Mouse (Mus musculus) spleen, postnatal 36 days (tissue): ENCODE results near the gene Smg6.

Experiments
- DNase-seq, 2 experiments: peaks; one replicate each; pipeline ENCODE4 v3.0.0; 2022; ENCODE audit warnings: low spot score in 2 of 2, mixed read lengths in 1 of 2

The Smg6 gene

GRCm38 (mm10) chr11:75106614-75107013 is 181.0 kb downstream of the Smg6 start:
- peak; percentile 36 to 49 for DNase-seq

- DNase-seq, result no peak
Measured at GRCm38 (mm10) chr11:75108909-75109308, 183.3 kb downstream of the Smg6 start.

GRCm38 (mm10) chr11:75116379-75116778 is 190.8 kb downstream of the Smg6 start:
- DNase-seq, result no peak

GRCm38 (mm10) chr11:75118141-75118540 is 192.5 kb downstream of the Smg6 start:
- no peak for DNase-seq

- DNase-seq, result no peak
Measured at GRCm38 (mm10) chr11:75119298-75119697, 193.7 kb downstream of the Smg6 start.

- DNase-seq, result no peak
Measured at GRCm38 (mm10) chr11:75119841-75120240, 194.2 kb downstream of the Smg6 start.

- no peak for DNase-seq
Measured at GRCm38 (mm10) chr11:75121348-75121747, 195.7 kb downstream of the Smg6 start.

GRCm38 (mm10) chr11:75124406-75124805 is 198.8 kb downstream of the Smg6 start:
- no peak for DNase-seq

GRCm38 (mm10) chr11:75126384-75126783 is 200.8 kb downstream of the Smg6 start:
- no peak for DNase-seq

GRCm38 (mm10) chr11:75129481-75129880 is 203.9 kb downstream of the Smg6 start:
- no peak for DNase-seq

GRCm38 (mm10) chr11:75131300-75131699 is 205.7 kb downstream of the Smg6 start:
- no peak for DNase-seq

GRCm38 (mm10) chr11:75132278-75132677 is 206.7 kb downstream of the Smg6 start:
- DNase-seq, result no peak

GRCm38 (mm10) chr11:75133391-75133790 is 207.8 kb downstream of the Smg6 start:
- no peak for DNase-seq

GRCm38 (mm10) chr11:75133951-75134350 is 208.3 kb downstream of the Smg6 start:
- no peak for DNase-seq

- no peak for DNase-seq
Measured at GRCm38 (mm10) chr11:75134485-75135068, 209.0 kb downstream of the Smg6 start.

GRCm38 (mm10) chr11:75135358-75135757 is 209.7 kb downstream of the Smg6 start:
- no peak for DNase-seq

GRCm38 (mm10) chr11:75136666-75137398 is 211.2 kb downstream of the Smg6 start:
- peak; percentile 50 for DNase-seq

GRCm38 (mm10) chr11:75139122-75139963 is 213.7 kb downstream of the Smg6 start:
- peak in 1 of 2 experiments; percentile 33 for DNase-seq

- no peak for DNase-seq
Measured at GRCm38 (mm10) chr11:75140431-75140830, 214.8 kb downstream of the Smg6 start.

GRCm38 (mm10) chr11:75141038-75141437 is 215.4 kb downstream of the Smg6 start:
- DNase-seq, result no peak

GRCm38 (mm10) chr11:75141913-75142312 is 216.3 kb downstream of the Smg6 start:
- no peak for DNase-seq

- DNase-seq, result no peak
Measured at GRCm38 (mm10) chr11:75142749-75143148, 217.1 kb downstream of the Smg6 start.

- DNase-seq, result no peak
Measured at GRCm38 (mm10) chr11:75145841-75146240, 220.2 kb downstream of the Smg6 start.
